In the genomic region with DNA sequence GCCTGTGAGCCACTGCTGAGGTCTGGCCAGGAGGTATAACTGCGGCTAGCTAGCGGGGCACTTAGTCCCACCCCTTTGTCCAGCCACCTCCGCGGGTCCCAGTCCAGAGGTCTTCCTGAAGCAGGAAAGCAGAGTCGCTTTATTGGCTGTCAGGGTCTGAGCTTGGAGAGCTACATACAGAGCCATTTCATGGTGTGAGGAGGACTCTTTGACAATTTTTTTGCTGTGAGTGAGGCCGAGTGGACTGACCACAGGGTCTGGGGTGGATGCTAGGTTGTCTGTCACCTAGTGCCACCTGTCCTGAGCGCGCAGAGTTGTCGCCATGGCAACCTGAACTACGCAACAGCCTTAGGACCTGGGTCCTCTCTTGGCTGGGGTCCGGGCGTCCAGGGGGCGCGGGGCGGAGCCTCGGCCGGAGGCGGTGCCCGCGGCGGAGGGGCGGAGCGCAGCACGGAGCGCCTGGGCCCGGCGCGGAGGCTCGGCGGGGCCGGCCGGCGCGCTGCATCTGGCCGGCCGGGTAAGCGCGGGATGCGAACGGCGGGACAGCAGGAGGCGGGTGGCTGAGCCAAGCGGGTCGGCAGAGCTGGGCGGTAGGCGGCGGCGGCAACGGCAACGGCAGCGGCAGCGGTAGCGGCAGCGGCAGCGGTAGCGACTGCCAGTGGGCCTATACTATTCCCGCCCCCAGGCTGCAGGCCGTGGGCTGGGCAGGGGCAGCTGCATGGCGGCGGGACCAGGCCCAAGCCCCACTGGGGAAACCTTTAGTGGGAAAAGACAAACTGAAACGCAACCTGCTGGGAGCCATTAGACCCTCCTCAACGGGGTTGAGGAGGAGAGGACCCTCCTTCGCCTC, we compare ENCODE assay signal across 9 mouse cellular contexts. TPM values are rescaled to one million over a fixed set of nuclear protein-coding genes. Genes with fewer than 3 reads are reported as not detected.
DNase-seq lines count a peak whose midpoint lies in the region; ATAC-seq and TF ChIP-seq lines count a peak whose summit lies in the region.
"Had no signal": no experiment of that assay in that cellular context is flagged by ENCODE, and none has a peak within 500 bp of the region (broad histone marks: within the 10 kb centered on the region; RNA-seq: fewer than 3 reads in every experiment).

A gene (plus strand): TSS at position 489 of the 850 bp plus-strand sequence.

- CTCF ChIA-PET in Patski (lab: Charles Lee): interaction anchor here (1.3 kb wide), 1 partner anchor 24 kb away, joined by 4 read pairs; no protein-coding TSS in a partner anchor

- TF ChIP-seq CTCF in layer of hippocampus, adult 2 months (conservative IDR thresholded peaks at IDR 0.05): no peak
- no peak for TF ChIP-seq CTCF in Patski (IDR thresholded peaks at IDR 0.05)
- TF ChIP-seq CTCF in hindbrain, postnatal 0 days (IDR thresholded peaks at IDR 0.05; ENCODE audit: low read depth): no peak

- H3K9ac ChIP-seq in hindbrain, postnatal 0 days (replicated peaks; ENCODE audit: low read length): peak within 1 kb of the TSS; percentile 88
- H3K9ac ChIP-seq in liver, embryonic 12.5 days: no peak within 1 kb of the TSS

- peak within 1 kb of the TSS; percentile 69 for H3K4me3 ChIP-seq in layer of hippocampus, adult 2 months
- H3K4me3 ChIP-seq in hindbrain, postnatal 0 days (ENCODE audit: low read length): peak within 1 kb of the TSS; percentile 74
- peak within 1 kb of the TSS; percentile 49 for H3K4me3 ChIP-seq in liver, embryonic 12.5 days

- ATAC-seq in Patski: peak; percentile 48
- ATAC-seq in hindbrain, postnatal 0 days: peak; percentile 52
- no peak for ATAC-seq in liver, embryonic 12.5 days

- in situ Hi-C loops in Patski (cut with MboI; ENCODE audit: low pct_unique_long_range_greater_than_20kb): no loop called here

- no peaks in the 10 kb centered on the region for H3K27me3 ChIP-seq in Patski
- no peaks in the 10 kb centered on the region for H3K27me3 ChIP-seq in hindbrain, postnatal 0 days (ENCODE audit: insufficient read depth, low read length)
- H3K27me3 ChIP-seq in liver, embryonic 12.5 days (replicated peaks): peaks cover 74% of the 10 kb centered on the region
- no peaks in the 10 kb centered on the region for H3K27me3 ChIP-seq in splenic B cell, adult 2 months (ENCODE audit: control insufficient read depth, insufficient read depth, low read length, poor library complexity, severe bottlenecking)

- POLR2A ChIA-PET in Patski (lab: Charles Lee): no interaction called here

- H3K27ac ChIP-seq in layer of hippocampus, adult 2 months: peak within 1 kb of the TSS; percentile 84
- H3K27ac ChIP-seq in hindbrain, postnatal 0 days: peak within 1 kb of the TSS; percentile 82
- no peak within 1 kb of the TSS for H3K27ac ChIP-seq in liver, embryonic 12.5 days

- WGBS in hindbrain, postnatal 0 days: under 1% methylated on average over 57 of the region's 63 CpGs
- WGBS in liver, embryonic 12.5 days (ENCODE audit: insufficient replicate concordance): 2% methylated on average over 59 of the region's 63 CpGs

- no peaks in the 10 kb centered on the region for H3K9me3 ChIP-seq in hindbrain, postnatal 0 days (ENCODE audit: low read length)
- no peaks in the 10 kb centered on the region for H3K9me3 ChIP-seq in liver, embryonic 12.5 days (replicated peaks)

- H3K4me1 ChIP-seq in hindbrain, postnatal 0 days (ENCODE audit: insufficient read depth, low read length): peaks cover 10% of the 10 kb centered on the region
- H3K4me1 ChIP-seq in liver, embryonic 12.5 days: peaks cover 19% of the 10 kb centered on the region

- peak in 1 of 2 experiments; percentile 36 for DNase-seq in layer of hippocampus, adult 2 months (ENCODE audit: low spot score in 2 of 2)
- no peak for DNase-seq in layer of hippocampus, adult 9-11 months
- DNase-seq in Patski (ENCODE audit: low read depth, low spot score): no peak
- peak; percentile 58 for DNase-seq in embryo, embryonic 10 days (ENCODE audit: low spot score)
- peak; percentile 67 for DNase-seq in hindbrain, postnatal 0 days (ENCODE audit: low spot score)
- DNase-seq in splenic B cell, adult 2 months (ENCODE audit: low read depth, low spot score): peak; percentile 22
- no peak for DNase-seq in spleen, postnatal 14 days (ENCODE audit: low spot score in 2 of 2)

- peak within 1 kb of the TSS; percentile 91 for H3K4me2 ChIP-seq in hindbrain, postnatal 0 days (ENCODE audit: low read depth, low read length)
- peak within 1 kb of the TSS; percentile 68 for H3K4me2 ChIP-seq in liver, embryonic 12.5 days

- H3K36me3 ChIP-seq in hindbrain, postnatal 0 days (ENCODE audit: insufficient read depth, low read length): peaks cover 10% of the 10 kb centered on the region; the same call in 1 of the 2 replicates
- no peaks in the 10 kb centered on the region for H3K36me3 ChIP-seq in liver, embryonic 12.5 days
- no peaks in the 10 kb centered on the region for H3K36me3 ChIP-seq in splenic B cell, adult 2 months (ENCODE audit: control insufficient read depth, insufficient read depth, low read length, poor library complexity, severe bottlenecking)

RNA-seq across cellular contexts. Expression of the gene that starts here (rescaled TPM):
- total RNA-seq in layer of hippocampus, adult 2 months (2021): 10 to 100 TPM; 19.7 to 20.7 TPM
- polyA plus RNA-seq in Patski (2021): 12.3 TPM
- 98.0 and 103 TPM in 2 replicates for total RNA-seq in hindbrain, postnatal 0 days (2014; rRNA removed)
- 54.8 and 55.3 TPM in 2 replicates for polyA plus RNA-seq in hindbrain, postnatal 0 days (2015; fragmentation: Nextera tagmentation; extraction: Ambion mirVana)
- polyA plus RNA-seq in liver, embryonic 12.5 days (2016; fragmentation: Nextera tagmentation; extraction: Ambion mirVana): 1.0 and 1.2 TPM in 2 replicates
- total RNA-seq: common myeloid progenitor, adult 5-6 weeks had no signal

Comparison
In these comparisons a context has a peak if more than half of its experiments do, and no peak if none do; other contexts are left out.
1. DNase-seq: peak in embryo, embryonic 10 days (single experiment), hindbrain, postnatal 0 days (single experiment) and splenic B cell, adult 2 months (single experiment); none in layer of hippocampus, adult 9-11 months (single experiment), Patski (single experiment) and spleen, postnatal 14 days (0 of 2).
2. Peak in every context shown above with its lines, with median percentiles within 50 percentile points of each other: H3K4me3 ChIP-seq.